Mouse (Mus musculus) heart, postnatal 0 days (tissue): ENCODE data around the gene Cog3. TPM values are rescaled to one million over a fixed set of nuclear protein-coding genes. Genes with fewer than 3 reads are reported as not detected.

Experiments
- ATAC-seq: fragments of 200-750 bp; cut with Nextera tagmentation; 2 replicates; pipeline ENCODE4 v1.8.0; 2017; ENCODE audit warnings: low read depth, moderate number of reproducible peaks, moderate library complexity; ENCODE audit not compliant: insufficient read depth
- DNase-seq: peaks from one replicate; pipeline ENCODE4 v3.0.0-alpha.2; 2016; ENCODE audit warnings: low spot score
- H3K27ac ChIP-seq: fragments of 300-500 bp; sonication (generic); 2 replicates; pipeline ENCODE4 v1.5.1; 2014; ENCODE audit warnings: low read depth, mild to moderate bottlenecking
- H3K27me3 ChIP-seq: fragments of 300-500 bp; sonication (generic); 2 replicates; pipeline ENCODE4 v1.6.1; 2014; ENCODE audit warnings: low read length, mixed read lengths; ENCODE audit not compliant: control insufficient read depth, insufficient read depth
- H3K36me3 ChIP-seq: fragments of 300-500 bp; sonication (generic); replicated peaks from 2 replicates; pipeline ENCODE4 v1.6.1; 2014; ENCODE audit warnings: low read length, mixed read lengths; ENCODE audit not compliant: control insufficient read depth, insufficient read depth
- H3K4me1 ChIP-seq: fragments of 300-500 bp; sonication (generic); 2 replicates; pipeline ENCODE4 v1.6.1; 2014; ENCODE audit warnings: antibody characterized with exemption; ENCODE audit not compliant: control insufficient read depth, insufficient read depth
- H3K4me2 ChIP-seq: fragments of 300-500 bp; sonication (generic); 2 replicates; pipeline ENCODE4 v1.6.1; 2014; ENCODE audit warnings: low read depth, mild to moderate bottlenecking, low read length, moderate library complexity
- H3K4me3 ChIP-seq: fragments of 300-500 bp; sonication (generic); 2 replicates; pipeline ENCODE4 v1.5.1; 2014; ENCODE audit warnings: low read depth, low read length
- H3K9ac ChIP-seq: fragments of 300-500 bp; sonication (generic); replicated peaks from 2 replicates; pipeline ENCODE4 v1.6.1; 2014; ENCODE audit warnings: low read depth, low read length, mixed read lengths
- H3K9me3 ChIP-seq: fragments of 300-500 bp; sonication (generic); replicated peaks from 2 replicates; pipeline ENCODE4 v1.6.1; 2016; ENCODE audit warnings: low read length; ENCODE audit not compliant: control insufficient read depth
- CTCF ChIP-seq: IDR thresholded peaks from 2 replicates; pipeline ENCODE4 v1.5.1; 2016; ENCODE audit warnings: antibody characterized with exemption, control low read depth, low read depth
- EP300 ChIP-seq: IDR thresholded peaks from 2 replicates; pipeline ENCODE4 v1.6.1; 2016; ENCODE audit warnings: antibody characterized with exemption, low read depth
- WGBS: fragments of 180-500 bp; shearing (Covaris S2); extraction: QIAGEN DNeasy Blood & Tissue Kit; methylation state at CpG from one replicate; pipeline ENCODE4 v1.1.7; 2014; 5-methylcytosine and 5-hydroxymethylcytosine counted together
- polyA plus RNA-seq: library from polyadenylated mRNA; unstranded; fragments of >200 nt; fragmentation: Nextera tagmentation; extraction: Ambion mirVana; gene quantifications from 2 replicates; pipeline ENCODE4 v1.2.1, GENCODE M21; 2015
- total RNA-seq: library from RNA; depleted of rRNA; stranded (reverse); fragments of >200 nt; gene quantifications from 2 replicates; pipeline ENCODE4 v1.2.3, GENCODE M21; 2014; ENCODE audit warnings: low replicate concordance

Cog3 gene
- total and polyA plus RNA-seq, 2 experiments from 2014 or later: 8.6 to 12.9 TPM

GRCm38 (mm10) chr14:75757821-75758220, 3.5 kb upstream of the Cog3 start:
- Histone ChIP-seq H3K36me3 (peaks cover 12% of the 10 kb centered on the region), H3K4me3 (no peak overlapping the region), H3K9ac (no peak overlapping the region), H3K4me1 (no peaks in the 10 kb centered on the region), H3K27ac (no peak overlapping the region), H3K4me2 (no peak overlapping the region), H3K9me3 (no peaks in the 10 kb centered on the region), H3K27me3 (no peaks in the 10 kb centered on the region)
- ATAC-seq: no peak
- WGBS: 69% methylated on average over 2 of the region's 2 CpGs
- no peak for DNase-seq
- TF ChIP-seq EP300 (no peak), CTCF (no peak)

DNA sequence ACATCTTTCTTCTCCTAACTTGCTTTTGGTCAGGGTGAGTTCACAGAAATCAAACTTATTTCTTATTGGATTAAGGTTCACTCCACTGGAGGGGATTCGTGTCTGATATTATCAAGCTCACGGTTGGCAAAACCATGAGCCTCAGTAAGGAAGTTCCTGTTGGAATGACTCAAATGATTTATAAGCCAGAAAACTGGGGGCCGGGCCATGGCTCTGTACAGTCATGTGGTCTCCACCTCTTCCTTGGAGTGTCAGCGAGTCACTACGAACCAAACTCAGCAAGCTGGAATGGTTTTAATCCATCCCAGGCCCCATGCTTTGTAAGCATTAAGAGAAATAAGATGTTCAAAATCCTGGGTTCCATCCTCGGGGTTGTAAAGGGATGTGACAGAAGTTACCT, 2.7 kb upstream of the Cog3 start:
- 83% methylated on average over 6 of the region's 6 CpGs for WGBS
- Histone ChIP-seq H3K27ac (no peak overlapping the region), H3K4me1 (no peaks in the 10 kb centered on the region), H3K27me3 (no peaks in the 10 kb centered on the region), H3K4me2 (no peak overlapping the region), H3K4me3 (no peak overlapping the region), H3K36me3 (peaks cover 3% of the 10 kb centered on the region), H3K9me3 (no peaks in the 10 kb centered on the region), H3K9ac (no peak overlapping the region)
- TF ChIP-seq EP300: no peak
- TF ChIP-seq CTCF: no peak
- ATAC-seq (no peak), DNase-seq (no peak)

GRCm38 (mm10) chr14:75753206-75753605, 1.1 kb downstream of the Cog3 start:
- no peak overlapping the region for H3K27ac ChIP-seq
- WGBS: 52% methylated on average over 8 of the region's 8 CpGs

DNA sequence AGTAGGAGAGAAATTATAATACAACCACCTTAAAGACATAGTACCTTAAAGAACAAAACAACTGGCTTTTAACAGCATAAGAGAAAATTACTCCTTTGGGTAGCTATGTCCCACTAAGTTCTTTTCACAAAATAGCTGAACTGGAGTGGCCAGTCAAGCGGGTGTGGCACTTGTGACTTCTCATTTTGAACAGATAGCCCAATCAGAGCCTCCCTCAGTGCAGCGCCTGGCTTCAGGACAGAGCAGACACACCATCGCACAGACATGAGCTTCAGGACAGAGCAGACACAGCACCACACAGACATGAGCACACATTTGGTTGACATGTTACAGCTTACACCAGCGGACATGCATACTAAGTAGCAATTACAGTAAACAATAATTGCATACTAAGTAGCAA, 3.3 kb downstream of the Cog3 start:
- H3K9me3 ChIP-seq: no peaks in the 10 kb centered on the region
- H3K4me2 ChIP-seq: no peak overlapping the region
- H3K4me3 ChIP-seq: no peak overlapping the region
- H3K27me3 ChIP-seq: no peaks in the 10 kb centered on the region
- H3K9ac ChIP-seq: no peak overlapping the region
- no peak for TF ChIP-seq EP300
- no peak for TF ChIP-seq CTCF
- WGBS: 80% methylated on average over 4 of the region's 4 CpGs
- no peak overlapping the region for H3K27ac ChIP-seq
- DNase-seq: no peak
- no peak for ATAC-seq
- H3K36me3 ChIP-seq: peaks cover 12% of the 10 kb centered on the region
- H3K4me1 ChIP-seq: no peaks in the 10 kb centered on the region; the same call in 1 of the 2 replicates

More at GRCm38 (mm10) chr14:75753206-75753605, 1.1 kb downstream of the Cog3 start:
- Histone ChIP-seq H3K4me1 (no peaks in the 10 kb centered on the region), H3K9me3 (no peaks in the 10 kb centered on the region), H3K4me3 (peak overlapping the region; percentile 97), H3K4me2 (peak overlapping the region; percentile 78), H3K27me3 (no peaks in the 10 kb centered on the region), H3K9ac (peak overlapping the region; percentile 97), H3K36me3 (no peaks in the 10 kb centered on the region)
- DNase-seq: no peak
- TF ChIP-seq EP300: no peak
- no peak for TF ChIP-seq CTCF
- no peak for ATAC-seq

DNA sequence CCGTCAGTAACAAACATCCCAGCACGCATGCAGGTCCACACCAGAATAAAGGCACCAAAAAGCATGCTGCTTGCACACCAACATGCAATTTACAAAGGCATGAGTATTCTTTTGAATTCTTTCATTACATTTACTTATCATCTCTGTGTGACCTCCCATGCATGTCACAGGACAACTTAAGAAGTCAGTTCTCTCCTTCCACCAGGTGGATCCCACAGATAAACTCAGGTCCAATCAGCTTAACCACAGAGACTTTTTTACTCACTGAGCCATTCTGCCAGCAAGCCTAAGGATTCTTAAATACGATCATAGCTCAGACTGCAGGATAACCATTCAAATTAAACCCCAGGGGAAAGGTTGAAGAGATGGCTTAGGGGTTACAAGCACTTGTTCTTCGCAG, 5.2 kb downstream of the Cog3 start:
- H3K4me2 ChIP-seq: no peak overlapping the region
- peaks cover 24% of the 10 kb centered on the region for H3K36me3 ChIP-seq
- no peak for DNase-seq
- H3K27ac ChIP-seq: no peak overlapping the region
- ATAC-seq: no peak
- no peak overlapping the region for H3K4me3 ChIP-seq
- H3K27me3 ChIP-seq: no peaks in the 10 kb centered on the region
- H3K9me3 ChIP-seq: no peaks in the 10 kb centered on the region
- WGBS: 88% methylated on average over 4 of the region's 4 CpGs
- TF ChIP-seq EP300 (no peak), CTCF (no peak)
- H3K4me1 ChIP-seq: no peaks in the 10 kb centered on the region; the same call in 1 of the 2 replicates
- no peak overlapping the region for H3K9ac ChIP-seq

- H3K27ac ChIP-seq: no peak overlapping the region
- no peaks in the 10 kb centered on the region for H3K27me3 ChIP-seq
- H3K4me2 ChIP-seq: no peak overlapping the region
- no peak for DNase-seq
- no peak overlapping the region for H3K4me3 ChIP-seq
- H3K36me3 ChIP-seq: peaks cover 27% of the 10 kb centered on the region
- 97% methylated on average over 2 of the region's 2 CpGs for WGBS
- H3K4me1 ChIP-seq: no peaks in the 10 kb centered on the region; the same call in 1 of the 2 replicates
- no peak overlapping the region for H3K9ac ChIP-seq
- ATAC-seq: no peak
- no peaks in the 10 kb centered on the region for H3K9me3 ChIP-seq
- TF ChIP-seq CTCF (no peak), EP300 (no peak)
These were observed 6.4 kb downstream of the Cog3 start for GRCm38 (mm10) chr14:75747960-75748359.
